Mouse (Mus musculus): ENCODE data around the gene Fam210b.
A peak's percentile ranks its signal among the peaks of the same experiment; 100 is the strongest.
"Not testable (repeated sequence)": the region's sequence is repeated elsewhere in the genome, so short reads cannot be mapped to it uniquely, and the experiment has no call there.

Fam210b gene

DNA sequence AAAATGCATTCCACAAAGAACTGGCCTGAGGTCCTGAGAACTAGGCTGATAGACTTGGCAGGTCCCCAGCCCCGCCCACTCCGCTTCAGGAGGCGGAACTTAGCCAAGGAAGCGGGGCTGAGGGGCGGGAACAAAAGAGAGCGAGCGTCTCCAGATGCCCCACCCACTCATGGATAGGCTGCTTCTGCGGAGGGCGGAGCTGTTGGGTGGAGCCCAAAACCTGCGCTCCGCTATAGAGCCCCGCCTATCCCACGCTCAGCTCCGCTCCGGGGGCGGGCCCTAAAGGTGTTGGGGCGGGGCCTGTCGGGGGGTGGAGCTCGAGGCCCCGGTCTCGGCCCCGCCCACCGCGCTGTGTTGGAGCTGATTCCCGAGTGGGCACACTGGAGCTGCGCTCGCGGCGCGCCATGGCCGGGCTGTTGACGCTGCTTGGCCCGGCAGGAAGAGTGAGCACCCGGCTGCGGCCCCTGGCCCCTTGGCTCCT is at the start of gene Fam210b:
Gene Fam210b (plus strand): TSS at position 308 of the 481 bp plus-strand sequence.
- peak; percentile 83 for DNase-seq (ENCODE audit: extremely low read depth, low read depth)

DNA sequence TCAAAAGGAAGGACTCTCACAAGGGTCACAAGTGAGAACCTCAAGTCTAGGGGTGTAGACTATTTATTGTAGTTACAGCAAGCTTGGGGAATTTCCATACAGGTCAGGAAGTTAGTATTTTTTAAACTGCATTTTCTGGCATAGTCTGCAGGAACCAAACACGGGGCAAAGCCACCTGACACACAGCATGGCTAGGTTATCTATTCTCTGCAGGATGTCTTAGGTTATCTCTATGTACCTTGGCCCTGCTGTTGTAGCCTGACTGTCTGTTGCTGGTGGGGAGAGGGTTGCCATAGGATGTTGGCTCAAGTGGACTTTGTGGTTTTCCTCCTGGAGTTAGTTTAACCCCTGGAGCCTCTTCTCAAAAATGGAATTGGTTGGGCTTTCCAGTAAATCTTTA is 47.3 kb upstream of the Fam210b start:
- DNase-seq (ENCODE audit: extremely low read depth, low read depth), result no peak

- no peak for DNase-seq (ENCODE audit: extremely low read depth, low read depth)
Observed at GRCm38 (mm10) chr2:172298542-172298941, 46.8 kb upstream of the Fam210b start.

DNA sequence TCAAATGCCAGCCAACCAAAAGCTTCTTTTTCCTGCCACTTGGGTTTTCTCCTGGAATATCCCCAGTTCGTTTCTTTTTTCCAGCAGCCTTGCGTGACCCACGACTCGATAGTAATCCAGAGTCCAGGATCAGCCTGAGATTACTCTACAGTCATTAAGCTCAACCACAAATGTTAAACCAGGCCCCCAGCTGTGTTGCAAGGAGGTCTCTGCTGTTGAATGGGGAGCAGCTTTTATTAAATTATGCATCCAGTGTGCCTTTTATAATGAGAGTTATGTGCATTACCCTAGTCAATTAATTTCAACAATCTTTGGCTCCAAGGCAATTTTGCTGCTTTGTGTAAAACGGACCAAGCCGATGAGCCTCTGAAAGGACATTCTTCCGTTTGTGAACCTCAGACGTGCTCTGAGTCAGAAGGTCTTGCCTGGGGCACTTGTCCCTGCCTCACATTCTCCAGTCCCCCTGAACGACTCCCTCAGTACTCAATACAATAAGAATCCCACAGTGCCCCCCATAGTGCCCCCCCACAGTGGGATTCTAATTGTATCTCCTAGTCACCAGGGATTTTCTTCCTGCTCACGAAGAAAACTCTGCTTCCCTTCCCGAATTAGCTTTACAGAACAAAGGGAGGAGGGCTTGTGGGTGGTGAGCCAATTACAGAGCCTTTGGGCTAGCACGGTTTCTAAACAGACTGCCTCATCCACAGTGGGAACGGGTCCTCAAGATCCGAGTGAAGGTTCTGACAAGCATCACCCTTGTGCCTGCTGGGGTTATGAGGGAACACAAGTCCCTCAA is 46.0 kb upstream of the Fam210b start:
- no peak for DNase-seq (ENCODE audit: extremely low read depth, low read depth)

DNA sequence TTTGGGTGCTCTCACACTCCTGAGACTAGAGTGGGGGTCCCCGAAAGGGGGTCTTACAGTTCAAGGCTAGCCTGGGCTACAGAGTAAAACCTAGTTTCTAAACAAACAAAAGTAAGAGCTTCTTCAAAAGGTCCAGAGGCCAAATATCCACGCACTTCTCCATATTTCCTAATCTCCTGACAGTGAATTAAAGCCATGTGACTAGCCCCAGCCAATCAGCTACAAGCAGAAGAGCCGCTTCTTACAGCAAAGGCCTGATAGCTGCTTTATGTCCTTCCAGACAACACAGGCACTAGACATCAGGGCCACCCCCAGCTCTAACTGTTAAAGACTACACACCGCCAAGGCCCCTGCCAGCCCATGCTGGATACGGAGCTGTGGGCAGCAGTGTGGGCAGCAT is 43.0 kb upstream of the Fam210b start:
- no peak for DNase-seq (ENCODE audit: extremely low read depth, low read depth)

DNA sequence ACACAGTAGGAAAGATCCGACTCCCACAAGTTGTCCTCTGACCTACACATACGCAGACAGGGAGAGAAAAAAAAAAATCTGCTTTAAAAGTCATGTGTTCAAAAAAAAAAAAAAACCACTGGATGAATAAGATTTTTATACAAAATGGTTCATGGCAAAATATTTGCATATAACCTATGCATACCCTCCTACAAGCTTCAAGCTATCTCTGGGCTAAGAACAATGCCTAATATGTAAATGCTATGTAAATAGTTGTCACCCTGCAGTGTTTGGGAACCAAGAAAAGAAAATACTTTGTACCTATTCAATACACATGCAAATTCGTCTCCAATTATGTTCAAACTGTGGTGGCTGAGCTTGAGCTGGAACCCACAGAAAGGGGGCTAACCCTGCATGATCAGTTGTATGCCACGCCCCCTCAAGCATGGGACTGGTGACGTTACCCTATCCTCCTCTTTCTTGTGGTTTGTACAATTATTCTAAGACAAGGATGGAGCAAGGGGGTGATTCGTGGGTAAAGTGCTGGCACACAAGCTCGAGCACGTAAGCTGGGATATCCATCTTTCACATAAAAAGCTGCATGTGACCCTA is 41.2 kb upstream of the Fam210b start:
- no peak for DNase-seq (ENCODE audit: extremely low read depth, low read depth)

GRCm38 (mm10) chr2:172305546-172305945 is 39.8 kb upstream of the Fam210b start:
- not testable (repeated sequence) for DNase-seq (ENCODE audit: extremely low read depth, low read depth)

DNA sequence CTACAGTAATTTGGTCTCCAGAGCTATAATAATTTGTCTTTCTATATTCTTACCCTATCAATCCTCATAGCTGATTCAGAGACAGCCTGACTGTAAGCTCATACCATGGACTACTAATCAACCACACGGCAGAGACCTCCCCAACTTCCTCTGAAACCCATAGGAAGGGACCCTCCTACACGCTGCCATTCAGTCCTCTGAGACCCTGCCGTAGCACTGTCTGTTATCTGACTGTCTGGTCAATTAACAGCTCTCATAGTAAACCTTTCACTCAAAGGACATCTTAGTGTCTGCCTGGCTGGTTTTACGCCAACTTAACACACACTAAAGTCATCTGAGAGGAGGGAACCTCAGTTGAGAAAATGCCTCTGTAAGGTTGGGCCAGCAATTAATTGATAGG is 38.8 kb upstream of the Fam210b start:
- DNase-seq (ENCODE audit: extremely low read depth, low read depth), result no peak

DNA sequence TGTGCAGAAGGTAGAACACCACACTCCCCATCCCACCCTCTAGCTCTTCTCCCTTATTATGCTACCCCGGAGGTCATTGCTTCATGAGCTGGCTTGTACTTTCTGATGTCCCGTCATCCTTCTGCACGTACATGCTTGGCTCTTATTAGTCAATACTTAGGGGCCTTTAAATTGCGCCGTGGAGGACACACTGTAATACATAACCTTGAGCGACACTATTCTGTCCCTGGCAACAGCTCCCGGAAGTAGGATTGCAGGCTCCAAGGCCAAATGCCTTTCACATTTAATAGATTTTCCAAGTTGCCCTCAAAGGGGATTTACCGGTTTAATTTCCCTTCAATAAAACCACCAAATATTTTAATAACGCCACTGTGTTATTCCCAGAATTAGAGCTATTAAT is 33.6 kb upstream of the Fam210b start:
- no peak for DNase-seq (ENCODE audit: extremely low read depth, low read depth)

DNA sequence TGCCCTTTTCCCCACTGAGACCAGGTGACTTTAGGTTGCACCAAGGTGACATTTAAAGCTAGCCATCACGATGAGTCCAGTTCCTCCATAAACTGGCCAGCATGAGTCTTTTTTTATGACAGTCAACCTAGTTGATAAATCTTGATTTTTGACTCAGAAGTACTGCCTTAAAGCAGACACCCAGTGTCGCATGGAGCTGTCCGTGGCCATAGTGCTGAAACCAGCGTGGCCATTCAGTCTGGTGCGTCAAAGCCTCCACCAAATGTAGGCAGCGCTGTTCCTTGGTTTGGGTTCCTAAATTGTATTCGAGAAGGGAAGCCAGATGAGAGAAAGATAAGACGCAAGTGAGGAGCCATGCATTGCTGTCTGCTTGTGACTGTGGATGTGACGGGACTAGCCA is 24.5 kb upstream of the Fam210b start:
- DNase-seq (ENCODE audit: extremely low read depth, low read depth), result peak; percentile 26

DNA sequence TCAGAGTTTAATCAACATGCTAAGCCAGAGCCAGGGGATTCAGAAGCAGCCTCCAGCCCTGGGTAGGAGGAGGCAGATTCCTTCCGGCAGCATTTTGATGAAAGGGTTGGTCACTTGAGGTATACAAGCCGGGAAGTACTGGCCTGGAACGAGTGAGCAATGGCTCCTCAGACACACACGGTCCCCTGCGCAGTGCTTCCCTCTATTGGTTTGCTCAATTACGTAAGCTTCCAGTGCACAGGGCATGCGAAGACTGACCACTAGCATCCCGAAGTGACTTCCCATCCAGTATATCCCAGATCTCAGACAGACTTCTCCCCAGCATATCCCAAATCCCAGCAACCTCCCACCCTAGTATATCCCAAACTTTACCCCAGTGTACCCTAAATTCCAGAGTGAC is 17.1 kb upstream of the Fam210b start:
- DNase-seq (ENCODE audit: extremely low read depth, low read depth), result no peak

DNA sequence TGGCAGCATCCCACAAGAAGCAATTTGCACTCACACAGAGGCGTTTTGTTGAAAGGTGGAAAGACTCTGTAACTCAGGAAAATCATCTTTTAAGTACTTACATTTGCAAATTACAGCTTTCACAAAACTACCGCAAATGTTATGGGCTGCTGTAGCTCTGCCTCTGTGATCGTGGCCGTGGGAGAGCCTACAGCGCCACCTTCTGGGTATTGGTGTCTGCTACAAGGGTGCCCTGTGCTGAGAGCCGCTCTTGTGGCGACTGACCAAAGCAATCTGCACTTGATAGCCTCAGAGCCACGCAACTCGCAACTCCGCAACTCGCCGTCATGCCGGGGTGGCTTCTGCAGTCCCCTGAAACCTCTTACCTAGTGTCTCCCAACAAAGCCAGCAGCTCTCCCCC is 16.2 kb upstream of the Fam210b start:
- DNase-seq (ENCODE audit: extremely low read depth, low read depth), result no peak

DNA sequence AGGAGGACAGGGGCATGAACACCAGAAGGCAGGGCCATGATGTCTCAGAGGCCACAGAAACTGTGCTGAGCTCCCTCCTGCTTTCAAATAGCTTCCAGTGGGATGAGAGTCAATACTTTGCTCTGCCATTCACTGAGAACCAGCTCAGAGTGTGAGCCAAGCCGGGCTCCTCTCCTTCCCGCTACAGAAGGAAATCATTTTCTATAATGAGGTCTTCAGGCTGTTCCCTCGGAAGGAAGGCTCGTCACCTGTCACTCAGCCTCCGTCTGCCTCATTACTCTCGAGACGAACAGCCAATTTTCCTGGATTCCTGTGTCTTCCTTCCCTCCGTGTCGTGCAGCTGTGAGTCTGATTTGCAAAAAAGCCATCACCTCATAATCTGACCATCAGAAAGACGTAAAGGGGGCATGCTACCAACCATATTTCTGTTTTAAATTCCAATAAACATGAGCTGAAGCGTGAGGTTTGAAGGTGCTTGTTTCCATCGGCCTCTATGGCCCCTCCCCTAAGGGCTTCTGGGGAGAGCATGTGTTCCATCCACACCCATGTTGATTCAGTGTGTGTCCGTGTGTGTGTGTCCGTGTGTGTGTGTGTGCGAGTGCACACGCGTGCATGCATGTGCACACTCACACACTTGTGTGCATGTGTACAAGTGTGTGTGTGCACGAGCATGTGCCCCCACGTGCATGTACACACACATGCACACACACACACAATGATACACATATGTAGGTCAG is 7.0 kb upstream of the Fam210b start:
- DNase-seq (ENCODE audit: extremely low read depth, low read depth), result no peak

DNA sequence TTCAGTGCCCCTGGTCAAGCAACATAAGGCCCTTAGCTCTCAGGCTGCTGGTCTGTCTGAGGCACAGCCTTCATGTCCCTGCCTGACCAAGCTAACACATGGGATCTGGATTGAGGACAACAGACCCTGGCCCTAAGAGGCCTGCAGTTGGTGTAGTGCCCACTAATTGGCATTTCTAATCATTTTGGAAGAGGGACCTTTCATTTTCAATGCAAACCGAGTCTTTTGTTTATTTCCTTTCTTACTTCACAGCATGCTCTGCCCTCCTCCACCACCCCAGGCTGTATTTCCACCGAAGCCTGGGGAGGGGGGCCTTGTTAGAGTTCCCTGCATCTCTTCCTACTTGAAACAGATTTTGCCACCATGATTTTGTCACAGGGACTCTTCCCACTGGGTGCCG is 4.4 kb upstream of the Fam210b start:
- no peak for DNase-seq (ENCODE audit: extremely low read depth, low read depth)

GRCm38 (mm10) chr2:172341606-172342005 is 3.8 kb upstream of the Fam210b start:
- DNase-seq (ENCODE audit: extremely low read depth, low read depth), result no peak

DNA sequence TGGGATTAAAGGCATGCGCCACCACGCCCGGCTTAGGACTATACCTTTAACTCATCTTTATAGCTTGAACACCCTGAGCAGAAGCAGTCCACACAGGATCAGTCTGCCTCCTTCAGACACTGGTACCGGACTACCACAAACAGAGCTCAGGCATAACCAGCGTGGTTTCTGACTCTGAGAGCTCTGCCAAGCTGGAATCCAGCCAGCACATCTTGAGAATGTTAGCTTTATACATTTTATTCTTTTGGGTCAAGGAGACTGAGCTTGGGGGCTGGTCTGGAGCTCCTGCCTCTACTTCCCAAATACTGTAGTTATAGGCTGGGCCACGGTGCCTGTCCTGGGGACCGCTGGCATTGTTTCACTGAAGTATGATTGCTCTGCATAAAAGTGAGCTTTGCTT is 1.6 kb upstream of the Fam210b start:
- no peak for DNase-seq (ENCODE audit: extremely low read depth, low read depth)

DNA sequence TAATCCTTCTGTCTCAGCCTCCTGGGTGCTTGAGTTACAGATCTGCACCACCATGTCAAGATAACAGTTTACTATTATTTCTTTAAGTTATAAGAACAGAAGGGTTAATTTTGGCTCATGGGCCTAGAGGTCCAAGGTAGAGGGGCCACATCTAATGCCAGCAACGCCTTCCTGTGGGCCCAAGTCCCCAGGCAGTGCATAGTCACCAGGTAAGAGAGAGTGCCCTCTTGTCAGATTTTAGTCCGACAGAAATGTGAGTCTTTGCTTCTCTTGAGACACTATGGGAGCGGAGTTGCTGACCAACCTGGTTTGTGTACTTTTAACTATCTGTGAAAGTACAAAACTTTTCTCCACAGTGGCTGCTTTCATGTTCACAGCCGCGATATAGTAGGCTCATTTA is 696 bp upstream of the Fam210b start:
- DNase-seq (ENCODE audit: extremely low read depth, low read depth), result no peak

GRCm38 (mm10) chr2:172346034-172346929 is 917 bp downstream of the Fam210b start:
- DNase-seq (ENCODE audit: extremely low read depth, low read depth), result no peak

DNA sequence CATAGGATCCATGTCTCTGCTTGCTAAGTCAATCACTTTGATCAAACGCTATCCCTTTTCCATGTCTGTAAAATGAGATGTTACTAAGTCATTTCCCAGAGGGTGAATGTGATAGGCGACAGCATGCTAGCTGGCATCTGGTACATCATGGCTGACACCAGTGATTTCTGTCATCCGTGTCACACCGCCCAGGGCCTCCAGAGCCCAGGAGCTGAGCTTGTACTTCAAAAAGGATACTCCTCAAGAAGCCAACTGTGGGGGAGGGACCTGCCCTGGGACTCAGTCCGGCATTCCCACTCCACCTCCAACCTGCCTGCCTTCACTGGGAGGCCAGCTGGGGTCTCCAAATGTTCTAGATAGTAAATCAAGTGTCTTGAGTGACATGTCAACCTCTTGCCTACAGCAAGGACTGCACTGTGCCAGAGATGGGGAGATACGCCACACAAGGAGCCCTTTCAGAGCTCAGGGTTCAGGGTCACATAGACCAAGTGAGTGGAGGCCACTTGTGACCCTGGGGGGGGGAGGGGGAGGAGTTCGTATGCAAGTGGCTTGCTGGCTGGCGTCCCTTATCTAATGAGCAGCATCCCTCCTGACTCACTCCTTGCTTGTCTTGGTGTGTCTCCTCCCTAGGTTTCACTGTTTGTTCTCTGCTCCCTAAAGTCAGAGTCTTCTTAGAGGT is 1.7 kb downstream of the Fam210b start:
- DNase-seq (ENCODE audit: extremely low read depth, low read depth), result no peak

GRCm38 (mm10) chr2:172348297-172348950 is 3.1 kb downstream of the Fam210b start:
- DNase-seq (ENCODE audit: extremely low read depth, low read depth), result peak; percentile 57

Data from MEL-GATA-1-ER (cell line).